Mouse (Mus musculus) kidney, embryonic 16.5 days (tissue): Measurements from ENCODE around the gene Rai14. TPM values are rescaled to one million over a fixed set of nuclear protein-coding genes. Genes with fewer than 3 reads are reported as not detected.

Source experiments
- ATAC-seq: fragments of 200-750 bp; cut with Nextera tagmentation; 2 replicates; pipeline ENCODE4 v1.8.0; 2017; ENCODE audit warnings: moderate TSS enrichment; ENCODE audit not compliant: low FRiP score, low TSS enrichment
- H3K27ac ChIP-seq: fragments of 300-500 bp; sonication (generic); 2 replicates; pipeline ENCODE4 v1.5.1; 2014; ENCODE audit warnings: low read length
- H3K27me3 ChIP-seq: fragments of 300-500 bp; sonication (generic); 2 replicates; pipeline ENCODE4 v1.6.1; 2014; ENCODE audit warnings: low read length, control low read depth, mixed read lengths; ENCODE audit not compliant: insufficient read depth
- H3K36me3 ChIP-seq: fragments of 300-500 bp; sonication (generic); 2 replicates; pipeline ENCODE4 v1.6.1; 2014; ENCODE audit warnings: low read length, control low read depth, mixed read lengths; ENCODE audit not compliant: insufficient read depth
- H3K4me1 ChIP-seq: fragments of 300-500 bp; sonication (generic); 2 replicates; pipeline ENCODE4 v1.6.1; 2014; ENCODE audit warnings: low read length, control low read depth, mixed read lengths; ENCODE audit not compliant: insufficient read depth
- H3K4me2 ChIP-seq: fragments of 300-500 bp; sonication (generic); replicated peaks from 2 replicates; pipeline ENCODE4 v1.6.1; 2014; ENCODE audit warnings: low read depth, low read length
- H3K4me3 ChIP-seq: fragments of 300-500 bp; sonication (generic); 2 replicates; pipeline ENCODE4 v1.5.1; 2014; ENCODE audit warnings: mild to moderate bottlenecking, low read length
- H3K9ac ChIP-seq: fragments of 300-500 bp; sonication (generic); replicated peaks from 2 replicates; pipeline ENCODE4 v1.6.1; 2014; ENCODE audit warnings: low read length
- H3K9me3 ChIP-seq: fragments of 300-500 bp; sonication (generic); 2 replicates; pipeline ENCODE4 v1.6.1; 2016; ENCODE audit warnings: low read length, control low read depth
- WGBS: fragments of 180-500 bp; shearing (Covaris S2); extraction: QIAGEN DNeasy Blood & Tissue Kit; methylation state at CpG from one replicate; pipeline ENCODE4 v1.1.7; 2014; 5-methylcytosine and 5-hydroxymethylcytosine counted together
- polyA plus RNA-seq: library from polyadenylated mRNA; unstranded; fragments of >200 nt; fragmentation: Nextera tagmentation; extraction: Ambion mirVana; gene quantifications from 2 replicates; pipeline ENCODE4 v1.2.1, GENCODE M21; 2015

Gene Rai14
- polyA plus RNA-seq, 1 experiment from 2014 or later, result 60.6 TPM

- Histone ChIP-seq H3K27me3 (no peaks in the 10 kb centered on the region), H3K36me3 (no peaks in the 10 kb centered on the region), H3K4me3 (no peak overlapping the region), H3K9ac (no peak overlapping the region), H3K27ac (no peak overlapping the region; the same call in 1 of the 2 replicates), H3K4me1 (peaks cover 65% of the 10 kb centered on the region), H3K4me2 (no peak overlapping the region), H3K9me3 (no peaks in the 10 kb centered on the region)
- ATAC-seq, result no peak
- WGBS, result 83% methylated on average over 8 of the region's 8 CpGs
Observed at GRCm38 (mm10) chr15:10665816-10666215, 48.6 kb downstream of the Rai14 start.

DNA sequence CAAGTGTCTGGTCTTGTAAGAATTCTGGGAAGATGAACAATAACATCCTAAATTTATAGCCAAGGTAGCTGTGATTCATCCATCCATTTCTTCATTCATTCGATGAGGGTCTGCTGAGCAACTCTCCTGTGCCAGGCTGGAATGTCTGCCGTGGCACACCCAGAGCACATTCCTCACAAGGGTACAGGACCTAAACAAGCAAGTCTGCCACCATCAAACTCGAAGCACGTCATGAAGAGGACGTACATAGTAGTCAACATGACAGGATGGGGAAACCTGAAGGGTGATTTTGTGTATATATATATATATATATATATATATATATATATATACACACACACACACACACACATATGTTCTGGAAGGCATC is 49.9 kb downstream of the Rai14 start:
- 44% methylated on average over 5 of the region's 5 CpGs for WGBS
- no peak overlapping the region for H3K4me2 ChIP-seq
- H3K9ac ChIP-seq, result no peak overlapping the region
- no peaks in the 10 kb centered on the region for H3K9me3 ChIP-seq
- no peak for ATAC-seq
- H3K27ac ChIP-seq, result peak overlapping the region; percentile 56; the same call in 1 of the 2 replicates
- H3K4me3 ChIP-seq, result no peak overlapping the region
- H3K4me1 ChIP-seq, result peaks cover 65% of the 10 kb centered on the region
- no peaks in the 10 kb centered on the region for H3K27me3 ChIP-seq
- H3K36me3 ChIP-seq, result peaks cover 3% of the 10 kb centered on the region; the same call in 1 of the 2 replicates

DNA sequence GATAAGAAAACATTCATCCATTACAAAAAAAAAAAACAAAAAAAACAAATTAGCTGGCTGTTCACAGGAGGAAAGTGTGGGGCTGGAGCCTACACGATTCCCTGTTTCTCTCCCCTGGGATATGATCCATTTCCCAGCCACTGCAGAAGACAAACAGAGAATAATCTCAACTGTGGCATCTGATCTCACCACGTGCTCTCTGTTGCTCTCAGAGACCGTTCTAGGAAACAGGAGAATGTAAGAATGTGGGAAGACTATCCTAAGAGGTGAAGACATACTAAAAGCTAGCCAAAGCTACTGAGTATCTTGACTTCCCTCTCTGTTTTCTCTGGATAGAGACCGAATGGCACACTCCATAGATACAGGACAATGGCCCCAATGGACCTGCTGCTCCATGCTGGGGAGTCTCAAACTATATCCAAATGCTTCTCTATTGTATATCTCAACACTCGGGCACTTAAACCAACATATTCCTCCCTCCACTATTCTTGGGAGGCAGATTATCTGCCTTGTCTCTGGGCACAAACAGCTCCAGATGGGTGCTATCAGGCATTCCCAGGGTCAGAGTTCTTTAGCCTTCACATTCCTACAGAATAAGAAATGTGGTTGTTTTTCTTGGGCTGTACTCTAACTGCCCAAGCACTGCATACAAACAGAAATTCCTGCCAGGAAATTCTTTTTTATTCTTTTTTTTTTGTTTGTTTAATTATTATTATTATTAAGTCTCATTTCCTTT is 50.5 kb downstream of the Rai14 start:
- no peak overlapping the region for H3K9ac ChIP-seq
- WGBS, result 29% methylated on average over 5 of the region's 5 CpGs
- H3K27me3 ChIP-seq, result no peaks in the 10 kb centered on the region
- peak overlapping the region; percentile 92 for H3K27ac ChIP-seq
- peaks cover 3% of the 10 kb centered on the region; the same call in 1 of the 2 replicates for H3K36me3 ChIP-seq
- H3K9me3 ChIP-seq, result no peaks in the 10 kb centered on the region
- H3K4me3 ChIP-seq, result no peak overlapping the region
- ATAC-seq, result no peak
- H3K4me2 ChIP-seq, result no peak overlapping the region
- H3K4me1 ChIP-seq, result peaks cover 60% of the 10 kb centered on the region

DNA sequence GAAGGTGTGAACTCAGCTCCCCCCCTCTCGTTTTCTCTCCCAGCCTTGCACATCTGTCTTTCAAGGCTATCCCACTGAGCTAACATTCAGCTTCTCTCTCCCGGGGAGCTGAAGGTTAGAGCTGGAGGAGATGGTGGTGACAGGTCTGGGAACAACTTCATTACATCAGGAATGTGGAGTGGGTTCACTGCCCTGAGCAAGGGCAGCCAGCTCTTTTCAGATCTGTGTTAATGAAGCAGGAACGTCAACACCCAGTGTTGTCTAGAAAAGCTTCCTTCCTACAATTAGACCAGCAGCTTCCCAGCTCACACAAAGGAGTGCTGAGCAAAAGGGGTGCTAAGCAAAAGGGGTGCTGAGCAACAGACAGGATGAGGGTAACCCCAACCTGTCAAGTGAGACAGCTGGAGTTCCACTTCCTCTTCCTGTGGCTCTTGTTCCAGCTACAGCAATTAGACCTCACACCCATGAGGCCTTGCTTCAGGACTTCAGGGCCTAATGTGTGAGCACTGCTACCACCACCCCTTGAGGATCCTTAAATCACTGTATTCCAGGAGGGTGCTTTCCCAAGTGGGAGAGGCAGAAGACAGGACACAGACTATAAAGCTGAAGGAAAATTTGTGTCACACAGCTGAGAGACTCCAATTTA is 52.3 kb downstream of the Rai14 start:
- Histone ChIP-seq H3K9ac (no peak overlapping the region), H3K4me2 (no peak overlapping the region), H3K27me3 (no peaks in the 10 kb centered on the region), H3K27ac (peak overlapping the region; percentile 91), H3K36me3 (peaks cover 3% of the 10 kb centered on the region; the same call in 1 of the 2 replicates), H3K9me3 (no peaks in the 10 kb centered on the region), H3K4me1 (peaks cover 41% of the 10 kb centered on the region), H3K4me3 (no peak overlapping the region)
- peak; percentile 87 for ATAC-seq
- WGBS, result 20% methylated on average over 3 of the region's 3 CpGs

- Histone ChIP-seq H3K27ac (no peak overlapping the region), H3K4me1 (peaks cover 26% of the 10 kb centered on the region), H3K9me3 (no peaks in the 10 kb centered on the region), H3K36me3 (peaks cover 3% of the 10 kb centered on the region; the same call in 1 of the 2 replicates), H3K9ac (no peak overlapping the region), H3K4me3 (no peak overlapping the region), H3K4me2 (no peak overlapping the region), H3K27me3 (no peaks in the 10 kb centered on the region)
- WGBS, result 77% methylated on average over 2 of the region's 2 CpGs
- ATAC-seq, result no peak
Observed at GRCm38 (mm10) chr15:10658803-10659202, 55.6 kb downstream of the Rai14 start.

GRCm38 (mm10) chr15:10656146-10656545 is 58.3 kb downstream of the Rai14 start:
- Histone ChIP-seq H3K27me3 (no peaks in the 10 kb centered on the region), H3K9me3 (no peaks in the 10 kb centered on the region), H3K4me2 (no peak overlapping the region), H3K36me3 (peaks cover 3% of the 10 kb centered on the region; the same call in 1 of the 2 replicates), H3K4me3 (no peak overlapping the region), H3K27ac (no peak overlapping the region), H3K9ac (no peak overlapping the region), H3K4me1 (peaks cover under 1% of the 10 kb centered on the region; the same call in 1 of the 2 replicates)
- no peak for ATAC-seq
- 85% methylated on average over 5 of the region's 5 CpGs for WGBS

DNA sequence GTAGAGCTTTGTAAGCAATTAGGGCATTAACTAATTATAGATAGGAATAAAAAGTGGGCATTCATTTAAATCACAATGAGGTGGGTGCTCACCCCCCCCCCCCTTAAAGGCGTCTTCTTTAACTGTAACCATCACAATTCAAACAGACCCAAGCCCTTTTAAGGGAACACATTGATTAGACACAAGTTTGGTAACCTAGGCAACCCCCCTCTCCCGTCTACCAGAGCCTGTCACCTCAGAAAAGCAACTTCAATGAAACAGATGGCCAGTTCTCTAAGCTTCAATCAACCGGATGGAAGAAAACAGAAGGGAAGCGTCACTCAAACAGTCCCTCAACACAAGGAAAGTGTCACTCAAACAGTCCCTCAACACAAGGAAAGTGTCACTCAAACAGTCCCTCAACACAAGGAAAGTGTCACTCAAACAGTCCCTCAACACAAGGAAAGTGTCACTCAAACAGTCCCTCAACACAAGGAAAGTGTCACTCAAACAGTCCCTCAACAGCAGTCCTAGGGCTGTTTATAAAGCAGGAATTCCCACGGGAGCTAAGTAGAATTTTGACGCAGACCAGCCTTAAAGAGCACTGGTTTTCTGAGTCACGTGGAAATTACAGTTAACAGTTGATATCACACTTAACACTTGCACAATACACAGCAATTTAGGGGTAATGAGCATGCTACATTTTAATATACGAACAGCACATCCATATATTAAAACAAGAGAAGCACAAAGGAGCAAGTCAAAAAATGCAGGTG is 59.1 kb downstream of the Rai14 start:
- H3K36me3 ChIP-seq, result peaks cover 3% of the 10 kb centered on the region; the same call in 1 of the 2 replicates
- no peaks in the 10 kb centered on the region for H3K27me3 ChIP-seq
- no peak for ATAC-seq
- no peaks in the 10 kb centered on the region for H3K9me3 ChIP-seq
- H3K4me1 ChIP-seq, result no peaks in the 10 kb centered on the region
- no peak overlapping the region for H3K4me2 ChIP-seq
- no peak overlapping the region for H3K9ac ChIP-seq
- H3K27ac ChIP-seq, result no peak overlapping the region
- 55% methylated on average over 8 of the region's 8 CpGs for WGBS
- H3K4me3 ChIP-seq, result no peak overlapping the region

GRCm38 (mm10) chr15:10654696-10655095 is 59.7 kb downstream of the Rai14 start:
- no peak overlapping the region for H3K4me2 ChIP-seq
- no peaks in the 10 kb centered on the region for H3K9me3 ChIP-seq
- no peaks in the 10 kb centered on the region for H3K27me3 ChIP-seq
- H3K9ac ChIP-seq, result no peak overlapping the region
- 80% methylated on average over 1 of the region's 1 CpGs for WGBS
- no peak overlapping the region for H3K4me3 ChIP-seq
- peaks cover 5% of the 10 kb centered on the region for H3K4me1 ChIP-seq
- no peaks in the 10 kb centered on the region for H3K36me3 ChIP-seq
- H3K27ac ChIP-seq, result no peak overlapping the region
- ATAC-seq, result no peak

- peak; percentile 44; the same call in 1 of the 2 replicates for ATAC-seq
- no peak overlapping the region for H3K4me3 ChIP-seq
- no peaks in the 10 kb centered on the region for H3K27me3 ChIP-seq
- 55% methylated on average over 2 of the region's 2 CpGs for WGBS
- H3K9ac ChIP-seq, result no peak overlapping the region
- peaks cover 17% of the 10 kb centered on the region for H3K4me1 ChIP-seq
- no peak overlapping the region for H3K4me2 ChIP-seq
- H3K9me3 ChIP-seq, result no peaks in the 10 kb centered on the region
- no peak overlapping the region for H3K27ac ChIP-seq
- H3K36me3 ChIP-seq, result no peaks in the 10 kb centered on the region
Observed at GRCm38 (mm10) chr15:10652931-10653475, 61.4 kb downstream of the Rai14 start.
